Mouse (Mus musculus) C2C12 (cell line): ENCODE results near the gene Ergic3.

Experiments
- CTCF ChIP-seq: IDR thresholded peaks from one replicate; pipeline ENCODE4 v1.5.1; 2011; ENCODE audit not compliant: control insufficient read depth, insufficient read depth, insufficient read length
- MAX ChIP-seq: IDR thresholded peaks from one replicate; pipeline ENCODE4 v1.6.1; 2011; ENCODE audit warnings: mild to moderate bottlenecking, control low read depth
- MYOD1 ChIP-seq: IDR thresholded peaks from one replicate; pipeline ENCODE4 v1.6.1; 2011; ENCODE audit warnings: low read depth; ENCODE audit not compliant: control insufficient read depth, insufficient read length
- MYOG ChIP-seq: IDR thresholded peaks from one replicate; pipeline ENCODE4 v1.6.1; 2011; ENCODE audit not compliant: control insufficient read depth, insufficient read length; ENCODE audit errors: extremely low read depth

GRCm38 (mm10) chr2:156039390-156039789, 31.5 kb downstream of the Ergic3 start:
- TF ChIP-seq CTCF (no peak), MAX (no peak), MYOD1 (no peak), MYOG (no peak)
